Mouse (Mus musculus): ENCODE results near the gene Gm10392.

- TF ChIP-seq POLR2A (IDR thresholded peaks at IDR 0.05; ENCODE audit: borderline replicate concordance, extremely low read depth, insufficient read depth, insufficient read length, poor library complexity, severe bottlenecking) (no peak), CTCF (IDR thresholded peaks at IDR 0.05; ENCODE audit: borderline replicate concordance, extremely low read depth, insufficient read depth, insufficient read length) (no peak)
Observed at GRCm38 (mm10) chr11:77471407-77471806, 47.6 kb downstream of the Gm10392 start.
